Mouse (Mus musculus) myocyte (in vitro differentiated cells): ENCODE data around the gene 5031439G07Rik. TPM values are rescaled to one million over a fixed set of nuclear protein-coding genes. Genes with fewer than 3 reads are reported as not detected.
A peak's percentile ranks its signal among the peaks of the same experiment; 100 is the strongest.

ENCODE experiments used
- H3K27me3 ChIP-seq: one replicate; pipeline ENCODE4 v1.6.1; 2011; ENCODE audit not compliant: control insufficient read depth, insufficient read depth, insufficient read length
- H3K36me3 ChIP-seq: one replicate; pipeline ENCODE4 v1.6.1; 2011; ENCODE audit not compliant: control insufficient read depth, insufficient read depth
- H3K4me2 ChIP-seq: one replicate; pipeline ENCODE4 v1.6.1; 2011; ENCODE audit warnings: low read depth, control low read depth
- H3K4me3 ChIP-seq: one replicate; pipeline ENCODE4 v1.5.1; 2011; ENCODE audit warnings: mild to moderate bottlenecking, control low read depth, moderate library complexity
- H3K79me2 ChIP-seq: one replicate; pipeline ENCODE4 v1.6.1; 2011; ENCODE audit not compliant: control insufficient read depth, insufficient read depth
- H3ac ChIP-seq: one replicate; pipeline ENCODE4 v1.6.1; 2011; ENCODE audit not compliant: control insufficient read depth, insufficient read length
- CEBPB ChIP-seq: IDR thresholded peaks from 2 replicates; pipeline ENCODE4 v1.6.1; 2011; ENCODE audit warnings: mild to moderate bottlenecking, moderate library complexity; ENCODE audit not compliant: poor library complexity, insufficient read depth, severe bottlenecking
- E2F4 ChIP-seq: IDR thresholded peaks from one replicate; pipeline ENCODE4 v1.6.1; 2011; ENCODE audit warnings: mild to moderate bottlenecking, control low read depth, moderate library complexity; ENCODE audit not compliant: insufficient read depth
- MAX ChIP-seq: IDR thresholded peaks from one replicate; pipeline ENCODE4 v1.6.1; 2011; ENCODE audit warnings: low read depth, mild to moderate bottlenecking, control low read depth
- MYOD1 ChIP-seq, 3 experiments: IDR thresholded peaks; one replicate each; pipeline ENCODE4 v1.6.1; 2011; ENCODE audit warnings: control low read depth in 2 of 3, low read depth in 2 of 3, mild to moderate bottlenecking in 2 of 3, moderate library complexity in 1 of 3; ENCODE audit not compliant: insufficient read length in 2 of 3, control insufficient read depth in 1 of 3
- MYOG ChIP-seq, 3 experiments: IDR thresholded peaks; one replicate each; pipeline ENCODE4 v1.6.1; 2011; ENCODE audit warnings: control low read depth in 2 of 3, low read depth in 2 of 3, mild to moderate bottlenecking in 2 of 3; ENCODE audit not compliant: insufficient read length in 2 of 3, control insufficient read depth in 1 of 3, insufficient read depth in 1 of 3
- POLR2A ChIP-seq: IDR thresholded peaks from one replicate; pipeline ENCODE4 v1.6.1; 2011; ENCODE audit warnings: low read depth, mild to moderate bottlenecking, control low read depth, moderate library complexity; ENCODE audit not compliant: insufficient read length
- POLR2AphosphoS2 ChIP-seq: IDR thresholded peaks from one replicate; pipeline ENCODE4 v1.6.1; 2011; ENCODE audit warnings: low read depth, control low read depth; ENCODE audit not compliant: insufficient read length
- REST ChIP-seq: IDR thresholded peaks from one replicate; pipeline ENCODE4 v1.6.1; 2011; ENCODE audit warnings: mild to moderate bottlenecking, control low read depth, moderate library complexity; ENCODE audit not compliant: insufficient read depth, insufficient read length
- SRF ChIP-seq: IDR thresholded peaks from one replicate; pipeline ENCODE4 v1.6.1; 2011; ENCODE audit warnings: low read depth; ENCODE audit not compliant: control insufficient read depth, insufficient read length
- TCF12 ChIP-seq: IDR thresholded peaks from one replicate; pipeline ENCODE4 v1.6.1; 2011; ENCODE audit warnings: mild to moderate bottlenecking, control low read depth; ENCODE audit not compliant: poor library complexity, insufficient read depth, severe bottlenecking
- TCF3 ChIP-seq: IDR thresholded peaks from one replicate; pipeline ENCODE4 v1.6.1; 2011; ENCODE audit warnings: low read depth, control low read depth; ENCODE audit not compliant: insufficient read length
- USF1 ChIP-seq: IDR thresholded peaks from one replicate; pipeline ENCODE4 v1.6.1; 2011; ENCODE audit warnings: low read depth, mild to moderate bottlenecking, control low read depth, moderate library complexity
- polyA plus RNA-seq: library from polyadenylated mRNA; unstranded; fragments of >200 nt; fragmentation: generic; extraction: Trizol; gene quantifications from one replicate; pipeline ENCODE4 v1.2.1, GENCODE M21; 2012; ENCODE audit warnings: missing spikeins

Gene 5031439G07Rik
- polyA plus RNA-seq, 1 experiment = 44.0 TPM

GRCm38 (mm10) chr15:85012662-85013054 lies 24.3 kb upstream of the 5031439G07Rik start:
- H3ac ChIP-seq = no peak overlapping the region
- H3K27me3 ChIP-seq = peaks cover 36% of the 10 kb centered on the region
- TF ChIP-seq MYOD1 (IDR thresholded peaks at IDR 0.05; ENCODE audit: control insufficient read depth in 1 of 3, insufficient read length in 2 of 3, low read depth in 2 of 3) (no peak), TCF12 (no peak), REST (no peak)
- no peaks in the 10 kb centered on the region for H3K79me2 ChIP-seq
- H3K4me3 ChIP-seq = no peak overlapping the region
- H3K4me2 ChIP-seq = no peak overlapping the region
- H3K36me3 ChIP-seq = no peaks in the 10 kb centered on the region

DNA sequence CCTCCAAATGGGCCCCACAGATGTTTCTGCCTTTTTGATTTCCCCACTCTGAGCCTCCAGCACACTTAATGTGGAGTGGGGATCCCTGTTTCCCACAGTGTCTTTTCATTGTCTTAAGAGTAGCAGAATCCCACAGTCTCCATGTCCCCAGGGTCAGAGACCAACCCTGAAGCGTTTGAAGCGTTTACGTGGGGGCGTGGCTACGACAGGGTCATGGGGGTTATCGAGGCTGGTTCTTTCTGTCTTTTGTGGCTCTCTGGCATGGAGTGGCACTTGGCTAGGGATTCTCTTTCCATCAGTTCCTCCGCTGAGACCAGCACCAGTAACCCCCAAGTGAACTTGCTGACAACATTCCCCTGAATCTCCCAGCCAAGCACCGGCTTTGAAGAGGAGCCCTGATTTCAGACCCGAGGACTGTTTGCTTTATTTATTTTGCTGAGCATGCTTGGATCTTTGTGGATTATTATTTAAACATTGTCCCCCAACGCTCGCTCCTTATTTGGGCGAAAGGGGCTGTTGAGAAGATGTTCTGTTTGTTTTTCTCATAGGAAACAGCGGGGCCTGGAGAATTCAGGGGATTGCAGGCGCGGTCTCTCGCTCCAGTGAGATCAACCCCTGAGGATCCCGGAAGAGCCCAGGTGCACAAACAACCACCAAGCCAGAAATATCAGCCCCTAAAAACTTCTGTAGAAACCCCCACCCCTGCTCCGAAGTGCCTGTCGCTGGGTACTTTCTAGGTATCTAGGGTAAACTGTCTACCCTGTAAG lies 23.7 kb upstream of the 5031439G07Rik start:
- Histone ChIP-seq H3K4me3 (no peak overlapping the region), H3K79me2 (no peaks in the 10 kb centered on the region), H3K4me2 (no peak overlapping the region), H3K27me3 (peaks cover 34% of the 10 kb centered on the region), H3ac (no peak overlapping the region), H3K36me3 (no peaks in the 10 kb centered on the region)
- TF ChIP-seq REST (no peak), MAX (no peak)

DNA sequence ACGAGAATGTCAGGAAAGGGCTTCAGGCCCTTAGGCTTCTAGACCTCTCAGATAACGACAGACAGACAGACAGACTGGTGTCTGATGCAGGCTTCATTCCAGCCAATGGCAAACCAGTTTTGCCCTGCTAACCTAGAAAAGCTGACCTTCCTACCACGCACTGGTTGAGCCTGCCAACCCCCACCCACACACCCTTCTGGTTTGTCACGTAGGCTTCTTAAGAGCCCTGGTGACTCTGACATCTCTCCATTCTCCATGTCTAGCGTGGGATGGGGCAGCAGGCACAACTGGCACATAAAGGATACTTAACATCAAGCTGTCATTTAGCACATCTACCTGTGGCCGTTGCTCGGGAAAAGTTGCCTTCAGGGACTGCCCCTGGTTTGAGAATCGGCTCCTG lies 21.3 kb upstream of the 5031439G07Rik start:
- no peak for TF ChIP-seq MYOD1 (IDR thresholded peaks at IDR 0.05; ENCODE audit: control insufficient read depth in 1 of 3, insufficient read length in 2 of 3, low read depth in 2 of 3)
- no peak for TF ChIP-seq USF1
- TF ChIP-seq POLR2A = no peak
- no peak for TF ChIP-seq E2F4
- TF ChIP-seq TCF12 = no peak
- TF ChIP-seq REST = no peak
- no peak for TF ChIP-seq POLR2AphosphoS2
- no peak for TF ChIP-seq MYOG (IDR thresholded peaks at IDR 0.05; ENCODE audit: control insufficient read depth in 1 of 3, insufficient read depth in 1 of 3, insufficient read length in 2 of 3, low read depth in 2 of 3)
- TF ChIP-seq CEBPB = no peak
- TF ChIP-seq MAX = no peak
- no peak for TF ChIP-seq SRF
- no peak for TF ChIP-seq TCF3
- Histone ChIP-seq H3K4me3 (no peak overlapping the region), H3K27me3 (peaks cover 18% of the 10 kb centered on the region), H3ac (no peak overlapping the region), H3K36me3 (no peaks in the 10 kb centered on the region), H3K79me2 (no peaks in the 10 kb centered on the region), H3K4me2 (no peak overlapping the region)

GRCm38 (mm10) chr15:85000984-85001982 lies 12.9 kb upstream of the 5031439G07Rik start:
- H3K27me3 ChIP-seq = no peaks in the 10 kb centered on the region
- H3K4me2 ChIP-seq = peak overlapping the region; percentile 22
- TF ChIP-seq MAX (no peak), POLR2AphosphoS2 (no peak), MYOD1 (IDR thresholded peaks at IDR 0.05; ENCODE audit: control insufficient read depth in 1 of 3, insufficient read length in 2 of 3, low read depth in 2 of 3) (peak in 1 of 3 experiments; percentile 3)
- H3K79me2 ChIP-seq = no peaks in the 10 kb centered on the region
- no peak overlapping the region for H3ac ChIP-seq
- no peaks in the 10 kb centered on the region for H3K36me3 ChIP-seq
- no peak overlapping the region for H3K4me3 ChIP-seq

- Histone ChIP-seq H3K4me3 (no peak overlapping the region), H3ac (no peak overlapping the region), H3K36me3 (no peaks in the 10 kb centered on the region), H3K79me2 (no peaks in the 10 kb centered on the region), H3K4me2 (no peak overlapping the region), H3K27me3 (no peaks in the 10 kb centered on the region)
- no peak for TF ChIP-seq TCF12
- no peak for TF ChIP-seq MAX
- TF ChIP-seq CEBPB = no peak
- no peak for TF ChIP-seq TCF3
- TF ChIP-seq E2F4 = no peak
- TF ChIP-seq POLR2A = no peak
- TF ChIP-seq USF1 = no peak
- no peak for TF ChIP-seq MYOD1 (IDR thresholded peaks at IDR 0.05; ENCODE audit: control insufficient read depth in 1 of 3, insufficient read length in 2 of 3, low read depth in 2 of 3)
- no peak for TF ChIP-seq SRF
- no peak for TF ChIP-seq MYOG (IDR thresholded peaks at IDR 0.05; ENCODE audit: control insufficient read depth in 1 of 3, insufficient read depth in 1 of 3, insufficient read length in 2 of 3, low read depth in 2 of 3)
- no peak for TF ChIP-seq REST
- TF ChIP-seq POLR2AphosphoS2 = no peak
These were observed 11.6 kb upstream of the 5031439G07Rik start for GRCm38 (mm10) chr15:84999911-85000310.
